Mouse (Mus musculus): ENCODE measurements around the gene Bola3. TPM values are rescaled to one million over a fixed set of nuclear protein-coding genes. Genes with fewer than 3 reads are reported as not detected.
A peak's percentile ranks its signal among the peaks of the same experiment; 100 is the strongest.

Bola3 gene
- polyA plus RNA-seq (2014; fragmentation: Nextera tagmentation; extraction: Ambion mirVana), result 297 and 314 TPM in 2 replicates

- ATAC-seq (ENCODE audit: insufficient number of reproducible peaks, insufficient read depth, low FRiP score, low read depth), result no peak; the same call in 1 of the 2 replicates
These were observed at the start of gene Bola3 for GRCm38 (mm10) chr6:83348873-83349272. Gene Bola3 (plus strand): TSS chr6:83349147.

GRCm38 (mm10) chr6:83300447-83301229 lies 48.3 kb upstream of the Bola3 start:
- no peak for ATAC-seq (ENCODE audit: insufficient number of reproducible peaks, insufficient read depth, low FRiP score, low read depth)
- no peaks in the 10 kb centered on the region for H3K9me3 ChIP-seq (ENCODE audit: control insufficient read depth, low read length)
- no peak overlapping the region for H3K9ac ChIP-seq (ENCODE audit: low read length)
- H3K4me2 ChIP-seq (ENCODE audit: low read length), result no peak overlapping the region
- H3K27ac ChIP-seq (replicated peaks in 1 of 2; ENCODE audit: control insufficient read depth in 1 of 2, insufficient read depth in 1 of 2, low read depth in 2 of 2, low read length in 2 of 2), result no peak overlapping the region
- 64% methylated on average over 7 of the region's 7 CpGs for WGBS
- no peaks in the 10 kb centered on the region for H3K27me3 ChIP-seq (ENCODE audit: control insufficient read depth, insufficient read depth, low read length)
- H3K4me1 ChIP-seq (ENCODE audit: control insufficient read depth in 2 of 2, insufficient read depth in 2 of 2, low read length in 2 of 2), result no peaks in the 10 kb centered on the region
- H3K36me3 ChIP-seq (ENCODE audit: control insufficient read depth, insufficient read depth, low read length), result 0 out of 2 replicates have a peak, but pooled peaks cover 7% of the 10 kb centered on the region
- no peak overlapping the region for H3K4me3 ChIP-seq (ENCODE audit: control insufficient read depth in 1 of 2, insufficient read depth in 1 of 2, low read depth in 1 of 2, low read length in 2 of 2)

More at GRCm38 (mm10) chr6:83348873-83349272, at the start of gene Bola3:
- Histone ChIP-seq H3K4me1 (ENCODE audit: control insufficient read depth in 2 of 2, insufficient read depth in 2 of 2, low read length in 2 of 2) (peaks cover 7 to 12% of the 10 kb centered on the region in 2 experiments), H3K36me3 (ENCODE audit: control insufficient read depth, insufficient read depth, low read length) (peaks cover 23% of the 10 kb centered on the region), H3K9ac (ENCODE audit: low read length) (peak within 1 kb of the TSS; percentile 94), H3K4me2 (ENCODE audit: low read length) (peak within 1 kb of the TSS; percentile 76), H3K27ac (replicated peaks in 1 of 2; ENCODE audit: control insufficient read depth in 1 of 2, insufficient read depth in 1 of 2, low read depth in 2 of 2, low read length in 2 of 2) (peak within 1 kb of the TSS; percentile 53 to 73), H3K4me3 (ENCODE audit: control insufficient read depth in 1 of 2, insufficient read depth in 1 of 2, low read depth in 1 of 2, low read length in 2 of 2) (peak within 1 kb of the TSS; percentile 80 to 93), H3K9me3 (ENCODE audit: control insufficient read depth, low read length) (no peaks in the 10 kb centered on the region), H3K27me3 (ENCODE audit: control insufficient read depth, insufficient read depth, low read length) (no peaks in the 10 kb centered on the region)
- 31% methylated on average over 6 of the region's 6 CpGs for WGBS

- no peak overlapping the region for H3K27ac ChIP-seq (replicated peaks in 1 of 2; ENCODE audit: control insufficient read depth in 1 of 2, insufficient read depth in 1 of 2, low read depth in 2 of 2, low read length in 2 of 2)
These were observed 47.7 kb upstream of the Bola3 start for GRCm38 (mm10) chr6:83301294-83301693.

GRCm38 (mm10) chr6:83302264-83302663 lies 46.7 kb upstream of the Bola3 start:
- Histone ChIP-seq H3K9ac (ENCODE audit: low read length) (no peak overlapping the region), H3K36me3 (ENCODE audit: control insufficient read depth, insufficient read depth, low read length) (0 out of 2 replicates have a peak, but pooled peaks cover 7% of the 10 kb centered on the region), H3K4me3 (ENCODE audit: control insufficient read depth in 1 of 2, insufficient read depth in 1 of 2, low read depth in 1 of 2, low read length in 2 of 2) (no peak overlapping the region), H3K4me1 (ENCODE audit: control insufficient read depth in 2 of 2, insufficient read depth in 2 of 2, low read length in 2 of 2) (no peaks in the 10 kb centered on the region), H3K27ac (replicated peaks in 1 of 2; ENCODE audit: control insufficient read depth in 1 of 2, insufficient read depth in 1 of 2, low read depth in 2 of 2, low read length in 2 of 2) (no peak overlapping the region), H3K27me3 (ENCODE audit: control insufficient read depth, insufficient read depth, low read length) (no peaks in the 10 kb centered on the region), H3K9me3 (ENCODE audit: control insufficient read depth, low read length) (no peaks in the 10 kb centered on the region), H3K4me2 (ENCODE audit: low read length) (no peak overlapping the region)
- ATAC-seq (ENCODE audit: insufficient number of reproducible peaks, insufficient read depth, low FRiP score, low read depth), result no peak
- WGBS, result 82% methylated on average over 5 of the region's 5 CpGs

More at GRCm38 (mm10) chr6:83301294-83301693, 47.7 kb upstream of the Bola3 start:
- H3K9me3 ChIP-seq (ENCODE audit: control insufficient read depth, low read length), result no peaks in the 10 kb centered on the region
- H3K4me1 ChIP-seq (ENCODE audit: control insufficient read depth in 2 of 2, insufficient read depth in 2 of 2, low read length in 2 of 2), result no peaks in the 10 kb centered on the region
- no peak overlapping the region for H3K4me3 ChIP-seq (ENCODE audit: control insufficient read depth in 1 of 2, insufficient read depth in 1 of 2, low read depth in 1 of 2, low read length in 2 of 2)
- H3K36me3 ChIP-seq (ENCODE audit: control insufficient read depth, insufficient read depth, low read length), result 0 out of 2 replicates have a peak, but pooled peaks cover 7% of the 10 kb centered on the region
- no peak overlapping the region for H3K4me2 ChIP-seq (ENCODE audit: low read length)
- WGBS, result 85% methylated on average over 2 of the region's 2 CpGs
- H3K9ac ChIP-seq (ENCODE audit: low read length), result no peak overlapping the region
- H3K27me3 ChIP-seq (ENCODE audit: control insufficient read depth, insufficient read depth, low read length), result no peaks in the 10 kb centered on the region
- no peak for ATAC-seq (ENCODE audit: insufficient number of reproducible peaks, insufficient read depth, low FRiP score, low read depth)

- Histone ChIP-seq H3K4me3 (ENCODE audit: control insufficient read depth in 1 of 2, insufficient read depth in 1 of 2, low read depth in 1 of 2, low read length in 2 of 2) (no peak overlapping the region), H3K36me3 (ENCODE audit: control insufficient read depth, insufficient read depth, low read length) (peaks cover 28% of the 10 kb centered on the region), H3K4me2 (ENCODE audit: low read length) (no peak overlapping the region), H3K4me1 (ENCODE audit: control insufficient read depth in 2 of 2, insufficient read depth in 2 of 2, low read length in 2 of 2) (no peaks in the 10 kb centered on the region), H3K9ac (ENCODE audit: low read length) (no peak overlapping the region), H3K27ac (replicated peaks in 1 of 2; ENCODE audit: control insufficient read depth in 1 of 2, insufficient read depth in 1 of 2, low read depth in 2 of 2, low read length in 2 of 2) (no peak overlapping the region), H3K27me3 (ENCODE audit: control insufficient read depth, insufficient read depth, low read length) (no peaks in the 10 kb centered on the region), H3K9me3 (ENCODE audit: control insufficient read depth, low read length) (no peaks in the 10 kb centered on the region)
- no peak for ATAC-seq (ENCODE audit: insufficient number of reproducible peaks, insufficient read depth, low FRiP score, low read depth)
- WGBS, result 88% methylated on average over 7 of the region's 7 CpGs
These were observed 39.9 kb upstream of the Bola3 start for GRCm38 (mm10) chr6:83309017-83309416.

GRCm38 (mm10) chr6:83311206-83311605 lies 37.7 kb upstream of the Bola3 start:
- no peak overlapping the region for H3K4me3 ChIP-seq (ENCODE audit: control insufficient read depth in 1 of 2, insufficient read depth in 1 of 2, low read depth in 1 of 2, low read length in 2 of 2)
- H3K9ac ChIP-seq (ENCODE audit: low read length), result no peak overlapping the region
- peaks cover 21% of the 10 kb centered on the region for H3K36me3 ChIP-seq (ENCODE audit: control insufficient read depth, insufficient read depth, low read length)
- H3K4me1 ChIP-seq (ENCODE audit: control insufficient read depth in 2 of 2, insufficient read depth in 2 of 2, low read length in 2 of 2), result peaks cover 0 to 3% of the 10 kb centered on the region in 2 experiments; a peak in 2 of 4 replicates
- no peaks in the 10 kb centered on the region for H3K9me3 ChIP-seq (ENCODE audit: control insufficient read depth, low read length)
- H3K27me3 ChIP-seq (ENCODE audit: control insufficient read depth, insufficient read depth, low read length), result no peaks in the 10 kb centered on the region
- WGBS, result 93% methylated on average over 11 of the region's 11 CpGs
- no peak overlapping the region for H3K27ac ChIP-seq (replicated peaks in 1 of 2; ENCODE audit: control insufficient read depth in 1 of 2, insufficient read depth in 1 of 2, low read depth in 2 of 2, low read length in 2 of 2)
- ATAC-seq (ENCODE audit: insufficient number of reproducible peaks, insufficient read depth, low FRiP score, low read depth), result no peak
- H3K4me2 ChIP-seq (ENCODE audit: low read length), result no peak overlapping the region

GRCm38 (mm10) chr6:83312021-83312420 lies 36.9 kb upstream of the Bola3 start:
- ATAC-seq (ENCODE audit: insufficient number of reproducible peaks, insufficient read depth, low FRiP score, low read depth), result no peak
- 61% methylated on average over 7 of the region's 7 CpGs for WGBS
- Histone ChIP-seq H3K4me1 (ENCODE audit: control insufficient read depth in 2 of 2, insufficient read depth in 2 of 2, low read length in 2 of 2) (peaks cover 4 to 6% of the 10 kb centered on the region in 2 experiments; a peak in 2 of 4 replicates), H3K4me2 (ENCODE audit: low read length) (no peak overlapping the region), H3K36me3 (ENCODE audit: control insufficient read depth, insufficient read depth, low read length) (peaks cover 21% of the 10 kb centered on the region), H3K27ac (replicated peaks in 1 of 2; ENCODE audit: control insufficient read depth in 1 of 2, insufficient read depth in 1 of 2, low read depth in 2 of 2, low read length in 2 of 2) (no peak overlapping the region), H3K27me3 (ENCODE audit: control insufficient read depth, insufficient read depth, low read length) (no peaks in the 10 kb centered on the region), H3K4me3 (ENCODE audit: control insufficient read depth in 1 of 2, insufficient read depth in 1 of 2, low read depth in 1 of 2, low read length in 2 of 2) (no peak overlapping the region), H3K9ac (ENCODE audit: low read length) (no peak overlapping the region), H3K9me3 (ENCODE audit: control insufficient read depth, low read length) (no peaks in the 10 kb centered on the region)
